Mouse (Mus musculus) fat pad, adult 2 months (tissue): Measurements from ENCODE around the gene Olfr1297.

ENCODE experiments used
- DNase-seq: peaks from one replicate; pipeline ENCODE4 v3.0.0-alpha.2; 2011; ENCODE audit warnings: low read depth, low spot score; ENCODE audit errors: extremely low read depth

Gene Olfr1297

GRCm38 (mm10) chr2:111626397-111626796, at the start of gene Olfr1297:
TSS of gene Olfr1297 (minus strand) at chr2:111626497.
- no peak for DNase-seq

- no peak for DNase-seq
Measured at GRCm38 (mm10) chr2:111661119-111661518, 34.8 kb upstream of the Olfr1297 start, which contains the start of gene Olfr1299. TSS of gene Olfr1299 (plus strand) at chr2:111661419.

- DNase-seq = no peak
Measured at GRCm38 (mm10) chr2:111649101-111649500, 22.8 kb upstream of the Olfr1297 start, which contains the start of gene Olfr1298. TSS of gene Olfr1298 (minus strand) at chr2:111649201.

- DNase-seq = no peak
Measured at GRCm38 (mm10) chr2:111569581-111569980, 56.7 kb downstream of the Olfr1297 start, which contains the start of gene Olfr1295. TSS of gene Olfr1295 (minus strand) at chr2:111569681.
